Mouse (Mus musculus) splenic B cell, adult 2 months (primary cell): ENCODE measurements at regions not wholly inside any gene's neighbourhood (a gene's known extent, or its start where the extent isn't known, plus 50 kb on each side); places are given as distances from the start of the nearest gene placed in this dataset.

Source experiments
- DNase-seq: peaks from one replicate; pipeline ENCODE4 v3.0.0-alpha.2; 2011; ENCODE audit warnings: low read depth, low spot score
- H3K27me3 ChIP-seq: 2 replicates; pipeline ENCODE4 v1.6.1; 2012; ENCODE audit warnings: mild to moderate bottlenecking, low read length, moderate library complexity, mixed read lengths; ENCODE audit not compliant: control insufficient read depth, poor library complexity, insufficient read depth, severe bottlenecking
- H3K36me3 ChIP-seq: 2 replicates; pipeline ENCODE4 v1.6.1; 2012; ENCODE audit warnings: mild to moderate bottlenecking, low read length, moderate library complexity, mixed read lengths; ENCODE audit not compliant: control insufficient read depth, poor library complexity, insufficient read depth, severe bottlenecking

DNA sequence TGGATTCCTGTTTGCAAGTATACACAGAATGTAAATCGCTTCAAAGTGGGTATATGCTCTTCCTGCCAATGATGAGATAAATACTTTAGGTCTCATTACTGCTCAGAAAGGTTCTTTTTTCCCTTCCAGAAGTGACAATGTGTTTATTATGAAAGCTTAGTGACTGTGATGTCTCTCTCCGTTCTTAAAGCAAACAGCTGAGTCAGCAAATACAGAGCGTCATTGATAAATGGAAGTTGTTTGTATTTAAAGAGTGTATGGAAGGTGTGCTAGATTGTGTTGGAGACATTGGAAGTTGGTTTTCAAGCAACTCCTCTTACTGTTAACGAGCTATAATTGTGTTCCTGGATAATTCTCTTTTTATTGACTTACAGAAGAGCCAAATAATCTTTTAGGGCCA lies 408.0 kb downstream of the Prr30 start:
- Histone ChIP-seq H3K27me3 (no peaks in the 10 kb centered on the region), H3K36me3 (no peaks in the 10 kb centered on the region)
- DNase-seq: no peak

DNA sequence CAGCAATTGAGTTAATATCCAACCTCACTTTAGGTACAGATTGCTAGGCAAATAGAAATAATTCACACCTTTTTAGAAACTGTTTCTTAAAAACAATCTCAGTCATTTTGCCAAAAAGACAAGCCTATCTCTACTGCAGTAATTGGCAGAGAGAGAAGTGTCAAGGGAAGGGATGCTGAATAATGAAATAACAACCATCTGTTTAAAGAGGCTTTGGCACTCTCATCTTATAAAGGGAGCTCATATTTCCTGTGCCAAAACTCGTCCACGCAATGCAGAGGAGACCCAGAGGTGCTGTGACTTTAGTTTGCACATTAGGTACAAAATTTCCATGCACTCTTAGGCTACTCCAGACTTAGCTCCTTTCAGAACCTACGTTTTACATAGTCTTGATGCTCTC lies 418.2 kb downstream of the Prr30 start:
- Histone ChIP-seq H3K27me3 (no peaks in the 10 kb centered on the region), H3K36me3 (no peaks in the 10 kb centered on the region)
- DNase-seq: no peak

- no peaks in the 10 kb centered on the region for H3K36me3 ChIP-seq
- DNase-seq: no peak
- no peaks in the 10 kb centered on the region for H3K27me3 ChIP-seq
Measured at GRCm38 (mm10) chr14:100753951-100754350, 446.2 kb downstream of the Prr30 start.

- H3K36me3 ChIP-seq: no peaks in the 10 kb centered on the region
- no peaks in the 10 kb centered on the region for H3K27me3 ChIP-seq
- DNase-seq: no peak
Measured at GRCm38 (mm10) chr14:100752746-100753145, 447.4 kb downstream of the Prr30 start.

GRCm38 (mm10) chr14:100749737-100750541 lies 450.2 kb downstream of the Prr30 start:
- DNase-seq: no peak
- Histone ChIP-seq H3K36me3 (no peaks in the 10 kb centered on the region), H3K27me3 (no peaks in the 10 kb centered on the region)

GRCm38 (mm10) chr14:100735276-100735675 lies 450.8 kb upstream of the Klf12 start:
- Histone ChIP-seq H3K27me3 (no peaks in the 10 kb centered on the region), H3K36me3 (no peaks in the 10 kb centered on the region)
- no peak for DNase-seq

DNA sequence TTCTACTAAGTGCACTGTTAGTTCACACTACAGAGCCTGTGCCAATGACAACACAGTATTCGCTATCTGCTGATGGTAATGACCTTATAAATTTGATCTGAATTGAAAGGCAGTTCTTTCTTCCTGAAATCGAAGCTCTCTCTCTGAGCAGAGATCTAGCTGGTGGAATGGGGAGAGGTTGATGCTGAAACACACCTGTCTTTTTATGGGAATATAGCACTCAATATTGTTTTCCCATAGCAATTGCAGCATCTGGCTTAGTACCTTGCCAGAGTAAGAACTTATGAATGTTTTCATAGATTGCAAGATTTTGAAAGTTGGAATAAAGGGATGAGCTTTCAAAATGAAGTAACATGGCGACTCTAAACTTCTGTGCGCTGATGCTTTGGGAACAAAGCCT lies 444.0 kb upstream of the Klf12 start:
- DNase-seq: no peak
- no peaks in the 10 kb centered on the region for H3K36me3 ChIP-seq
- no peaks in the 10 kb centered on the region for H3K27me3 ChIP-seq

- Histone ChIP-seq H3K36me3 (no peaks in the 10 kb centered on the region), H3K27me3 (no peaks in the 10 kb centered on the region)
- DNase-seq: no peak
Measured at GRCm38 (mm10) chr14:100727701-100728100, 443.2 kb upstream of the Klf12 start.

DNA sequence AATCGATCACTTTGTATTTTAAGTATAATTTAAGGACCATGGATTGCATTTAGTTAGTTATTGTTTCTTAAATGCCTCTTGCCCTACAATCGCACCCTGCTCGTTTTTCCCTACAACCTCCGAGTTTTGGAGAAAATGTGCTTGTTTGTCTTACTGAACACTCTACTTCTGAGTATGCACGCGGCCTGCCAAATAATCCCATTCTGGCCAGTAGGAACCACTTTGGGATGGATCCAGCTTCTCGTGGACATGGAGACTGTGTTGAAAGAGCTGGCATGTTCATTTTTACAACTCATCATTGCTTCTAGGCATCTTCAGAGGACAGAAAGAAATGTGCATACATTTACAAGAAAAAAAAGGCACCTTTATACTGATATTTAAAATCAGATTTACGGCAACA lies 440.5 kb upstream of the Klf12 start:
- Histone ChIP-seq H3K36me3 (no peaks in the 10 kb centered on the region), H3K27me3 (no peaks in the 10 kb centered on the region)
- DNase-seq: no peak

DNA sequence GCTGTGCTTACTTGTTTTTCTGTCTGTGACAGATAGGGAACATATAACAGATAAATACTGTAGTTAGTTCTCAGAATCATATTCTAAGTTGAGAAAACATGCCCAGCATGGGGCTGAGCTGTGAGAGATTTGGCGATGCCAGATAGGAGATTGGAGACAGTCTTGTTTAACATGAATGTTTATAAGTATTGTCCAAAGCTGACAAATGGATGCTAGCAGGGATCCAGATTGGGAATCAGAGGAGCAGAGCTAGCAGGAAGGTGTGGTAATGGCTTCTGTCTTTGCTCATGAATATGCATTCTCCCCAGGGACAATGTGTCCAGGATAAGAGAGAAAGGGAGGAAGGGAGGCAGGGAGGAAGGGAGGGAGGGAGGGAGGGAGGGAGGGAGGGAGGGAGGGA lies 436.2 kb upstream of the Klf12 start:
- Histone ChIP-seq H3K36me3 (no peaks in the 10 kb centered on the region), H3K27me3 (no peaks in the 10 kb centered on the region)
- DNase-seq: no peak

GRCm38 (mm10) chr14:100714952-100715351 lies 430.5 kb upstream of the Klf12 start:
- no peak for DNase-seq
- Histone ChIP-seq H3K27me3 (no peaks in the 10 kb centered on the region), H3K36me3 (no peaks in the 10 kb centered on the region)

DNA sequence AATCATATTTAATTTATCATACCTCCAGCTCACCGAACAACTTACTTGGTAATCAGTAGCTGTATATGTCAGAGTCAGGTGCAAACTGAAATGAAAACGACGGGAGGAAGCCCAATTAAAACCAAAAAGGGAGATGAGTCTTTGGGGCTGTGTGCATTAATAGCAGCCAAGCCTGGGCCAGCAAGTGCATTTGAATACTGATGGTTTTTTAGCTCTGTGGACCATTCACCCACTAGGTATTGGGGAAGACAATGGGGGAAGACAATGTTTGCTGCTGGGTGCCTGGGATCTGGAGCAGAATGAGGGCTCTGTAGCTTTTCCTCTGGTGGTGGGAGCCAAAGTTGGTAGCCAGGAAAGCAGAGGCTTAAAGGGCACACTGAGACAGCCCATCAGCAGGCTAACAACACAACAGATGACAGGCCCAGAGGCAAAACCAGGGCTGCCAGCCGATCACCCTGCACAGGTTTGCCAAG lies 429.6 kb upstream of the Klf12 start:
- Histone ChIP-seq H3K27me3 (no peaks in the 10 kb centered on the region), H3K36me3 (no peaks in the 10 kb centered on the region)
- no peak for DNase-seq

- Histone ChIP-seq H3K36me3 (no peaks in the 10 kb centered on the region), H3K27me3 (no peaks in the 10 kb centered on the region)
- DNase-seq: no peak
Measured at GRCm38 (mm10) chr14:100713592-100713991, 429.1 kb upstream of the Klf12 start.

DNA sequence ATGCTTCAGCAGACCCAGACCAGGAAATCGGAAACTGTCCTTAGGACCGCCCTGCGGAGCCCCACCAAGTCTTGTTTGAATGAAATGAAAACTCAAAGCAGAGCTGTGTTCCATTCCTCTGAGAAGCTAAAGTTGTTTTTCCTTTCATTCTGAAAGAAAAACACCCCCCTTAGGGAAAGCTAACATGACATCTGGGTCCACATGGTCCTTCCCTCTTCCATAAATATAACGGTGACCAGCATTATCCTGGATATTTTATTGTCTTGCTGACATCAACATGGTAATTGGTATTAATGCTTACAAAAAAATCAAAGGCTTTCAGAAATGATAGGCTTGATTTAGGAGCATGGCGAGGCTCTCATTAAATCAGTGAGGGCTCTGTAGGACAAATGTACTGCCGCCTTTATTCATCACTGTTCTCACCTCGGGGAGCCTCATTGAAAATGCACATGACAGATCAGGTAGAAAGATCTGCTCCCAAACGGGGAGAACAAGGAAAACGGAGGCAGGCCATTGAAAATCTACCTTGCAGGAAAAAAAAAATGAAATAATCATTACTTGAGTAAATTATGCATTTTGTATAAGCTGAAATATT lies 381.0 kb upstream of the Klf12 start:
- no peaks in the 10 kb centered on the region for H3K36me3 ChIP-seq
- no peaks in the 10 kb centered on the region for H3K27me3 ChIP-seq
- DNase-seq: no peak

GRCm38 (mm10) chr14:100664180-100664579 lies 379.7 kb upstream of the Klf12 start:
- DNase-seq: no peak
- H3K27me3 ChIP-seq: no peaks in the 10 kb centered on the region

More at GRCm38 (mm10) chr14:100664180-100664579, 379.7 kb upstream of the Klf12 start:
- H3K36me3 ChIP-seq: no peaks in the 10 kb centered on the region
